Mouse (Mus musculus): ENCODE measurements at regions not wholly inside any gene's neighbourhood (a gene's known extent, or its start where the extent isn't known, plus 50 kb on each side); places are given as distances from the start of the nearest gene placed in this dataset.

DNA sequence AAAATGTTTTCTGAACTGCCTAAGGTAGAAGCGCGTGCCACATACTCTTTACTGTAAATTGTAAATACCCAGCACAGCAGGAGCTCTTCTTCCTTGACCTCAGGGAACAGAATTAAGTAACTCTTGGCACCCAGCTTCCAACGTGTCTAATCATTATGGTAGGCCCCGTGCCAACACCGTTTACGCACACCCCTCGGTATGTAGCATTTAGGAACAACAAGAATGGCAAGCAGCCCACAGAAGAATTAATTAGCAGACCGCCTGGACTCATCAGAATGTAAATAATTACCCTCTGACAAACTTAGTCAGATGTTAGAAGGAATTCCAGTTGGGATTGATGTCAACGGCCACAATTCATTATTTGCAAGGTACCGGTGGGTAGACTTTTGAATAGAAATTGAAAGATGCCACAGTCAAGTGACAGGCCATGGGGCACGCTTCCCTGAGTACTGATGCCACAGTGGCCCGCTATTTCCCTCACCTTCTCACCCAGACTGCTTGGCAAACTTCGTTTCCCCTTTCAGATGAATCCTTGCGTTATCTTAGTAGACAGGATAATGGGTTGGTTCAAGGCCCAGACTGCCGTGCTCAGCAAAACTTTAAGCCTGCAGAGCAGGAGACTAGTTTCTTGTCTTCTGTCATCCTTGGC lies 81.2 kb upstream of the Galnt5 start:
- no peak for DNase-seq

DNA sequence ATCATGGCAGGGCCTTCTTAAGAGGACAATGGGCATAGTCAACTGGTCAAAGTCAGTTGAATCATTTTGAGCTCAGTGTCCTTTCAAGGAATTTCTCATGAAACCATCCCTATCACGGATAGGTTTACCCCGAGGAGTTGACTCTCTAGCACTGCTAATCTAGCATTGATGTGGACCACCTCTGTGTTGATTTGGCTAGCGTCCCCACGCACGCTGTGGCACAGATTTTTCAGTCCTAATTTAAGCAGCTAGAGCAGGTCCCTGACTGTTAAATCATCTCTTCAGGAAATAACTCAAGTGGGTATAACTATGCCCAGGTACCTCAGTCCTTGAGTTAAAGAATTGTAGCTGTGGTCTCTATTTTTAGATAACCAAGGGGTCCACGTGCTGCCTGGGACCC lies 80.0 kb upstream of the Galnt5 start:
- no peak for DNase-seq

DNA sequence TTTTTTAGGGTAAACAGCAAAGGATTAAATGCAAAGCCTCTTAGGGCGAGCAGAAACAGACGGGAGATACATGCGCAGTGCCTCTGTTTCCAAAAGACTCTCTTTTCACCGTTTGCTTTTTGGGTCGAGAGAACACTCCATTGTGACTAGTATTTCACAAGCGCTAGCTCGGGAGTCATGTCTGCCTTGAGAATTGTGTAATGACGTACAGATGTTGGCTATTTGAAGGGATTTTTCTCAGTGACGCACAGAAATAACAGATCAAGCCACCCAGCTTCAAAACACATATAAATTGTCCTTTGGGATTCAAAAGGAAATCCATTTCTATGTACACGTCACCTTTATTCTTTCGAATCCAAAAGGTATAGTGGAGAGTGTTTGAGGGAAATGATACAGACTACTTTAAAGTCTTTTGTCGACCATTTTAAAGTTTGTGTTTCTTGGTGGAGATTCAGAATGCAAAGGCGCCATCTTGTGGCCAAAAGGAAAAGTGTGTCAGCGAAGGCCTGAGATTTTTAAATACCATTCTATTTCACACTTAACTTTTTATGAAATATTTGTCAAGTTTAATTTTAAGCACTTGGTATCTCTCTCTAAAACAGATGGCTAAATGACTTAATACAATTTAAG lies 78.5 kb upstream of the Galnt5 start:
- DNase-seq: peak; percentile 12

DNA sequence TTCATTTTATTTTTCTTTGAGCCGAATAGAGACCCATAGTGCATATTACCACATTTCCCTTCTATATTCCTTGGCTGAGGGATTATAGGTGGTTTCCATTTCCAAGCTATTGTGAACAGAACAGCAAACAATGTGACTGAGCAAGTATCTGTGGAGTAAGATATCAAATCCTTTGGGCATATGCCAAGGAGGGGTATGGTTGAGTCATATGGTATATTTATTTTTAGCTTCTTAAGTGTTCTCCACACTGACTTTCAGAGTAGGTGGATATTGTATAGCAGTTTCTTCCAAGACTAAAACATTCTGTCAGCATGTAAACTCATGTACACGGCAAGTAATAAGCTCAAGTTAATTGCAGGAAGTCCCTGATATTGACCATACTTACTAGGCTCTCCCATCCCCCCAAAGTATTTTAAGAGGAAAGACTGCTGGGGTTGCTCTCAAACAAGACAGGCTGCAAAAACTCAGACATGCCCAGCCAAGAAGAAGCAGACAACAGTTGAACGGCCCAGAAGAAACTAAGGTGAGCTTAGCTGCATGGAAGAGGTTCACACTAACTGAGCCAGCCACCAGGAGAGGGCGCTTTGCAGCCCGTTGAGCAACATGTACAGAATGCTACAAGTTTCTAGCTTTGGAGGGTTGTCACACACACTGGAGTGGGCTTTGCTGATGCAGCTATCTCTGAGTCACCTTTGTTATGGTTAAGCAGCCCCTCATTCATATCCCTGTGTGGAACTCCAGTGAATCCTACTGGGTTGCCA lies 63.4 kb upstream of the Galnt5 start:
- DNase-seq: peak; percentile 4
